Mouse (Mus musculus) liver, embryonic 12.5 days (tissue): ENCODE results near the gene Jund. TPM values are rescaled to one million over a fixed set of nuclear protein-coding genes. Genes with fewer than 3 reads are reported as not detected.

Source experiments
- ATAC-seq: fragments of 200-750 bp; cut with Nextera tagmentation; 2 replicates; pipeline ENCODE4 v1.8.0; 2017; ENCODE audit warnings: moderate number of reproducible peaks, mild to moderate bottlenecking, moderate library complexity
- H3K27ac ChIP-seq: fragments of 300-500 bp; sonication (generic); 2 replicates; pipeline ENCODE4 v1.5.1; 2016; ENCODE audit warnings: mild to moderate bottlenecking
- H3K27me3 ChIP-seq: fragments of 300-500 bp; sonication (generic); replicated peaks from 2 replicates; pipeline ENCODE4 v1.6.1; 2016; ENCODE audit warnings: mild to moderate bottlenecking, moderate library complexity
- H3K36me3 ChIP-seq: fragments of 300-500 bp; sonication (generic); 2 replicates; pipeline ENCODE4 v1.6.1; 2016; ENCODE audit warnings: mild to moderate bottlenecking, moderate library complexity
- H3K4me1 ChIP-seq: fragments of 300-500 bp; sonication (generic); 2 replicates; pipeline ENCODE4 v1.6.1; 2016
- H3K4me2 ChIP-seq: fragments of 300-500 bp; sonication (generic); 2 replicates; pipeline ENCODE4 v1.6.1; 2016; ENCODE audit warnings: mild to moderate bottlenecking, moderate library complexity
- H3K4me3 ChIP-seq: fragments of 300-500 bp; sonication (generic); 2 replicates; pipeline ENCODE4 v1.5.1; 2016; ENCODE audit warnings: mild to moderate bottlenecking, moderate library complexity
- H3K9ac ChIP-seq: fragments of 300-500 bp; sonication (generic); 2 replicates; pipeline ENCODE4 v1.6.1; 2016; ENCODE audit warnings: mild to moderate bottlenecking, moderate library complexity
- H3K9me3 ChIP-seq: fragments of 300-500 bp; sonication (generic); replicated peaks from 2 replicates; pipeline ENCODE4 v1.6.1; 2016; ENCODE audit warnings: mild to moderate bottlenecking, moderate library complexity
- WGBS: fragments of 180-500 bp; shearing (Covaris S2); methylation state at CpG from one replicate; pipeline ENCODE4 v1.1.7; 2016; ENCODE audit not compliant: insufficient replicate concordance; 5-methylcytosine and 5-hydroxymethylcytosine counted together
- polyA plus RNA-seq: library from polyadenylated mRNA; unstranded; fragments of >200 nt; fragmentation: Nextera tagmentation; extraction: Ambion mirVana; gene quantifications from 2 replicates; pipeline ENCODE4 v1.2.1, GENCODE M21; 2016

Gene Jund
- polyA plus RNA-seq, 1 experiment from 2014 or later: 59.5 TPM

GRCm38 (mm10) chr8:70738211-70738610 lies 39.5 kb downstream of the Jund start:
- no peak overlapping the region for H3K4me2 ChIP-seq

GRCm38 (mm10) chr8:70741661-70742060 lies 42.9 kb downstream of the Jund start:
- no peak for ATAC-seq
- no peak overlapping the region for H3K27ac ChIP-seq
- no peak overlapping the region for H3K9ac ChIP-seq
- H3K27me3 ChIP-seq: peaks cover 93% of the 10 kb centered on the region
- no peak overlapping the region for H3K4me3 ChIP-seq
- H3K9me3 ChIP-seq: no peaks in the 10 kb centered on the region
- no peaks in the 10 kb centered on the region for H3K36me3 ChIP-seq
- H3K4me1 ChIP-seq: peaks cover 13% of the 10 kb centered on the region
- H3K4me2 ChIP-seq: no peak overlapping the region
- 59% methylated on average over 5 of the region's 5 CpGs for WGBS

More at GRCm38 (mm10) chr8:70738211-70738610, 39.5 kb downstream of the Jund start:
- Histone ChIP-seq H3K9ac (no peak overlapping the region), H3K9me3 (no peaks in the 10 kb centered on the region), H3K36me3 (no peaks in the 10 kb centered on the region), H3K27me3 (peaks cover 65% of the 10 kb centered on the region), H3K4me3 (no peak overlapping the region), H3K4me1 (peaks cover 4% of the 10 kb centered on the region; the same call in 1 of the 2 replicates), H3K27ac (no peak overlapping the region)
- 37% methylated on average over 3 of the region's 3 CpGs for WGBS
- ATAC-seq: no peak

DNA sequence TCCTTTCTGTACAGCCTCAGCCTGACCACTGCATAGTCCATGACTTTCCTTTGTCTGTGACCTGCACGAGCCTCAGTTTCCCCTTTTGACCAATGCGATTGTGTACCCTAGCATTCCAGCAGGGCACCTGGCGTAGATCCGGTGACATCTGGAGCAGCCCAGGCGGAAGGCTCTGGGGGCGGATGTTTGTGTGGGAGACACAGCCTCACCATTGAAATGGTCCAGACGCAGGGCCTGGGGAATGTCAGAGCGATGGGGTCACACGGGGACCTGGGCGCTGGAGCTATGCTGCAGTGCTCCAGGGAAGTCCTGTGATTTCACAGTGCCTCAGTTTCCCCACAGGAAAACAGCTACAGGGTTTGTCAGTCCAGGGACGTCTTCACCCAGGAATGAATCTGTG lies 43.4 kb downstream of the Jund start:
- ATAC-seq: no peak
- Histone ChIP-seq H3K9ac (no peak overlapping the region), H3K9me3 (no peaks in the 10 kb centered on the region), H3K4me2 (no peak overlapping the region), H3K4me1 (peaks cover 13% of the 10 kb centered on the region), H3K27ac (no peak overlapping the region), H3K27me3 (peaks cover 97% of the 10 kb centered on the region), H3K4me3 (no peak overlapping the region), H3K36me3 (no peaks in the 10 kb centered on the region)
- WGBS: 60% methylated on average over 11 of the region's 11 CpGs

DNA sequence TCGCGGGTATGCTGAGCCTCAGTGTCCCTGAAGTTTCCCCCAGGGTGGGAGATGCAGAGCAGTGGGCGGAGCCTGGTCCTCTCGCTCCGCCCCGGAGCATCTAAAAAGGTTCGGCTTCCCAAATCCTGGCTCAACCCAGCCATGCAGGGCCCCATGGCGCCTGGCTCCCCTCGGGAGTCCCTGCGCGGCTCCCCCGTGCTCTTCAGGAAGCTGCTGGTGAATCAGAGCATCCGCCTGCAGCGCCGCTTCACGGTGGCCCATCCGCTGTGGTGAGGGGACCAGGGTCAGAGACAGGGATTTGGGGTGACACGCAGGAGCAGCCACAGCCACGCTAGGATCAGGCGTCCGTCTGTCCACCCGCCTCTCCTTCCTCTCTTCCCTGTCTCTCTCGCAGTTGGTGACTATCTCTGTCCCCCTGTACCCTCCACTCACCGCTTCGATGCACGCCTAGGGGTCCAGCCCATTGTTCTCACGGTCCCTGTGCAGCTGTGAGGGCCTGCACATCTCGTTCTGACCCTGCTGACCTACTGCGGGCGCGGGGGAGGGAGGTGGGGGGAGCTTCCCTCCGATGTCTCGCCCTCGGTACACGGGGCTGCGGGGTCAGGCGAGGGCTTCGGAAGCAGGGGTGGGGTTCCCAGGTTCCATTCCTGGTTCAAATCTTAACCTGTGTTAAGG lies 44.4 kb downstream of the Jund start:
- no peaks in the 10 kb centered on the region for H3K36me3 ChIP-seq
- peak overlapping the region; percentile 53 for H3K4me2 ChIP-seq
- H3K4me3 ChIP-seq: peak overlapping the region; percentile 26; the same call in 1 of the 2 replicates
- peaks cover 97% of the 10 kb centered on the region for H3K27me3 ChIP-seq
- H3K9me3 ChIP-seq: no peaks in the 10 kb centered on the region
- ATAC-seq: peak; percentile 23; the same call in 1 of the 2 replicates
- WGBS: 4% methylated on average over 38 of the region's 38 CpGs
- H3K4me1 ChIP-seq: peaks cover 13% of the 10 kb centered on the region
- no peak overlapping the region for H3K27ac ChIP-seq
- no peak overlapping the region for H3K9ac ChIP-seq

GRCm38 (mm10) chr8:70743656-70744590 lies 45.2 kb downstream of the Jund start:
- Histone ChIP-seq H3K4me2 (peak overlapping the region; percentile 53), H3K4me3 (peak overlapping the region; percentile 26; the same call in 1 of the 2 replicates), H3K27ac (no peak overlapping the region), H3K9ac (no peak overlapping the region), H3K4me1 (peaks cover 13% of the 10 kb centered on the region), H3K27me3 (peaks cover 98% of the 10 kb centered on the region), H3K36me3 (no peaks in the 10 kb centered on the region), H3K9me3 (no peaks in the 10 kb centered on the region)
- whole genome bisulfite sequencing: 7% methylated on average over 48 of the region's 48 CpGs
- peak; percentile 20; the same call in 1 of the 2 replicates for ATAC-seq

DNA sequence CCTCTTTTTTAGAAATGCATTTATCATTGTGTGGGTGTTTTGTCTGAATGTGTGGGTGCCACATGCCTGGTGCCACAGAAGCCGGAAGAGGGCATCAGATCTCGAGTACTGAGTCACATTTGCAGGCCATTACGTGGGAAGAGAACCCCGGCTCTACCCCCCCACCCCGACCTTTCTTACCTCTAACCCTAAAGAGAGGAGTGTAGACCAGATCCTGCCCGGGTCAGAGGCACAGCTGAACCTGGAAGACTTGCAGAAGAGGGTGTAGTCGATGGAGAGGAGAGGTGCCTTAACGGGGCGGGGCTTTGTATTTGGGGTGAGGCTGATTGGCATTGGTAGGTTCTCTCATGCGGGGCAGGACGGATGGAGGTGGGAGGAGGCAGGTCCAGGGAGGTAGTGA lies 46.1 kb downstream of the Jund start:
- H3K4me1 ChIP-seq: peaks cover 13% of the 10 kb centered on the region
- no peak overlapping the region for H3K9ac ChIP-seq
- no peak overlapping the region for H3K4me2 ChIP-seq
- peaks cover 100% of the 10 kb centered on the region for H3K27me3 ChIP-seq
- no peak overlapping the region for H3K4me3 ChIP-seq
- no peaks in the 10 kb centered on the region for H3K9me3 ChIP-seq
- H3K36me3 ChIP-seq: no peaks in the 10 kb centered on the region
- WGBS: 28% methylated on average over 11 of the region's 11 CpGs
- ATAC-seq: no peak
- no peak overlapping the region for H3K27ac ChIP-seq

DNA sequence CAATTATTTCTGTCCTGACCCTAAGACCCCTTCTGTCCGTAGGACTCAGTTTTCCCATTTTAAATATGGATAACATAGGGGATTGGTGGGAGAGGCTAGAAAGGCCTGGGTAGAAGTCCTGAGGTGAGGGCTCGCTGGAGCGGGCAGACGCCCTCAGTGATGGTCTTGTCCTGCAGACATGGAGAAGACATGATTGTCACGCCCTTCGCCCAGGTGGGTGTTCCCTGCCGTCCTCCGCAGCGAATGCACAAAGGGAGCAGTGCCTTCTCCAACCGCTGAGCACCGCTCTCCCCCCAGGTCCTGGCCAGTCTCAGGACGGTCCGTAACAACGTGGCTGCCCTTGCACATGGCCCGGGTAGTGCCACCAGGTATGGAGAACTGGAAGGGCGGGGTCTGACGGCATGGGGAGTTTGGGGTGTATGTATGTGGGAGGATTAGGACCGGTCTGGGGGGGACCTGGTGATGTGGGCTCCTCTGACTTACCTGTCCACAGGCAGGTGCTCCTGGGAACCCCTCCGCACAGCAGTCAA lies 47.0 kb downstream of the Jund start:
- H3K4me2 ChIP-seq: no peak overlapping the region
- 38% methylated on average over 19 of the region's 19 CpGs for WGBS
- no peaks in the 10 kb centered on the region for H3K9me3 ChIP-seq
- H3K36me3 ChIP-seq: no peaks in the 10 kb centered on the region
- H3K4me3 ChIP-seq: no peak overlapping the region
- H3K27me3 ChIP-seq: peaks cover 99% of the 10 kb centered on the region
- no peak overlapping the region for H3K27ac ChIP-seq
- peaks cover 13% of the 10 kb centered on the region for H3K4me1 ChIP-seq
- no peak for ATAC-seq
- no peak overlapping the region for H3K9ac ChIP-seq

- ATAC-seq: no peak
- Histone ChIP-seq H3K9me3 (no peaks in the 10 kb centered on the region), H3K9ac (no peak overlapping the region), H3K4me2 (no peak overlapping the region), H3K27me3 (peaks cover 89% of the 10 kb centered on the region), H3K4me3 (no peak overlapping the region), H3K36me3 (no peaks in the 10 kb centered on the region), H3K4me1 (peaks cover 13% of the 10 kb centered on the region), H3K27ac (no peak overlapping the region)
- WGBS: 63% methylated on average over 9 of the region's 9 CpGs
Observed at GRCm38 (mm10) chr8:70746676-70747075, 47.9 kb downstream of the Jund start.

- no peak for ATAC-seq
- 68% methylated on average over 18 of the region's 18 CpGs for WGBS
- Histone ChIP-seq H3K4me1 (peaks cover 17% of the 10 kb centered on the region), H3K4me3 (no peak overlapping the region), H3K27me3 (peaks cover 83% of the 10 kb centered on the region), H3K9ac (no peak overlapping the region), H3K4me2 (no peak overlapping the region), H3K36me3 (no peaks in the 10 kb centered on the region), H3K27ac (no peak overlapping the region), H3K9me3 (no peaks in the 10 kb centered on the region)
Observed at GRCm38 (mm10) chr8:70747211-70747890, 48.6 kb downstream of the Jund start.

DNA sequence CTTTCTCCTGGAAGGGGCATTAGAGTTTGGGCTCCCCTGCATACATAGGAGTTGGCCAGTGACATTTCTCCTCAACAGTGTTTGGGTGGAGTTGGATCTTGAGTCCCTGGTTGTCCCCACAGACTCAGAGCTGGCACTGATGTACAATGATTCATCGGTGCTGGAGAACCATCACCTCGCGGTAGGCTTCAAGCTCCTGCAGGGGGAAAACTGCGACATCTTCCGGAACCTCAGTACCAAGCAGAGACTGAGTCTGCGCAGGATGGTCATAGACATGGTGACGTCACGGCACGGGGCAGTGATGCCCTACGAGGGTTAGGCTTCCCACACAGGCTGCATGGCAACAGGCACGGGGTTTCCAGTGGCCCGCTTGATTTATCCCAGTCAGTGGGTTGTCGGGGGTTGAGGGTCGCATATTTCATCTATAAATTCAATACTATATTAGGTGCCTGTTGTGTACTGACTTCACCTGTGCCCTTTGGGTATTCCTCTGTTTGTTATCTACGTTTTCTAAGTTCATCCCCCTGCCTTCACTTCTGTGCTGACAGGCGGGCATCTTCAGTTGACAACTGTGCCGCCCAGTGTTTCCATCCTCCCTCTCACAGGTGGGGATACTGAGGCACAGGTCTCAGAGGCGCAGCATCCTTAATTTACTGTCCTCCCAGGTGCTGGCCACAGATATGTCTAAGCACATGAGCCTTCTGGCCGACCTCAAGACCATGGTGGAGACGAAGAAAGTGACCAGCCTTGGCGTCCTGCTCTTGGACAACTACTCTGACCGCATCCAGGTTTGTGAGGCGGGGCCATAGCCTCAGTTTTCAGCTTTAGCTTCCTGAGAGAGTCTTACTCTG lies 49.7 kb downstream of the Jund start:
- H3K27me3 ChIP-seq: peaks cover 71% of the 10 kb centered on the region
- no peak for ATAC-seq
- peaks cover 21% of the 10 kb centered on the region for H3K4me1 ChIP-seq
- H3K4me2 ChIP-seq: no peak overlapping the region
- H3K4me3 ChIP-seq: no peak overlapping the region
- no peaks in the 10 kb centered on the region for H3K9me3 ChIP-seq
- no peak overlapping the region for H3K27ac ChIP-seq
- H3K36me3 ChIP-seq: no peaks in the 10 kb centered on the region
- H3K9ac ChIP-seq: no peak overlapping the region
- 68% methylated on average over 23 of the region's 23 CpGs for whole genome bisulfite sequencing

DNA sequence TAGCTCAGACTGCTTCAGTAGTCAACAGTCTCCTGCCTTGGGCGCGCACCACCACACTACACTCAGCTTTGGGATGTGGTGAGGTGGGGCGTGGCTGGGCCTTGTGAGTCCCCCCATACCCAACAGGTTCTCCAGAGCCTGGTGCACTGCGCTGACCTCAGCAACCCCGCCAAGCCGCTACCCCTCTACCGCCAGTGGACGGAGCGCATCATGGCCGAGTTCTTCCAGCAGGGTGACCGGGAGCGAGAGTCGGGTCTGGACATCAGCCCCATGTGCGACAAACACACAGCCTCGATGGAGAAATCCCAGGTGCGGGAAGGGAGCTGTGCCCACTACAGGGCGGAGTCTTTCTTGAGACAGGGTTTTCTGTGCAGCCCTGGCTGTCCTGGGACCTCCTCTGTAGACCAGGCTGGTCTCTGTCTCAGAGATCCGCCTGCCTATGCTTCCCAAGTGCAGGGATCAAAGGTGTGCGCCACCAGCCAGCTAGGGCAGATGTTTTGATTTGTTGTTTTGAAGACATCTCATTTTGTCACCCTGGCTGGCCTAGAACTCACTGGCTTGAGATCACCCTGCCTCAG lies 50.4 kb downstream of the Jund start:
- no peak overlapping the region for H3K9ac ChIP-seq
- H3K36me3 ChIP-seq: no peaks in the 10 kb centered on the region
- H3K9me3 ChIP-seq: no peaks in the 10 kb centered on the region
- H3K4me1 ChIP-seq: peaks cover 22% of the 10 kb centered on the region
- peaks cover 64% of the 10 kb centered on the region for H3K27me3 ChIP-seq
- H3K4me2 ChIP-seq: no peak overlapping the region
- no peak overlapping the region for H3K4me3 ChIP-seq
- WGBS: 61% methylated on average over 19 of the region's 19 CpGs
- H3K27ac ChIP-seq: no peak overlapping the region
- no peak for ATAC-seq
